Mouse (Mus musculus) lung, postnatal 0 days (tissue): Measurements from ENCODE around the gene Psma6. TPM values are rescaled to one million over a fixed set of nuclear protein-coding genes. Genes with fewer than 3 reads are reported as not detected.

ENCODE experiments used
- ATAC-seq: fragments of 200-750 bp; cut with Nextera tagmentation; 2 replicates; pipeline ENCODE4 v1.8.0; 2017; ENCODE audit warnings: moderate library complexity
- DNase-seq: peaks from one replicate; pipeline ENCODE4 v3.0.0-alpha.2; 2016; ENCODE audit warnings: low spot score
- H3K27ac ChIP-seq: fragments of 300-500 bp; sonication (generic); 2 replicates; pipeline ENCODE4 v1.5.1; 2014; ENCODE audit warnings: antibody characterized with exemption, mild to moderate bottlenecking, low read length, mixed read lengths
- H3K27me3 ChIP-seq: fragments of 300-500 bp; sonication (generic); replicated peaks from 2 replicates; pipeline ENCODE4 v1.6.1; 2014; ENCODE audit warnings: low read length, mixed read lengths; ENCODE audit not compliant: insufficient read depth
- H3K36me3 ChIP-seq: fragments of 300-500 bp; sonication (generic); 2 replicates; pipeline ENCODE4 v1.6.1; 2014; ENCODE audit warnings: low read length, mixed read lengths; ENCODE audit not compliant: insufficient read depth
- H3K4me1 ChIP-seq: fragments of 300-500 bp; sonication (generic); 2 replicates; pipeline ENCODE4 v1.6.1; 2014; ENCODE audit warnings: antibody characterized with exemption, low read depth, low read length, mixed read lengths; ENCODE audit not compliant: insufficient read depth
- H3K4me2 ChIP-seq: fragments of 300-500 bp; sonication (generic); replicated peaks from 2 replicates; pipeline ENCODE4 v1.6.1; 2014; ENCODE audit warnings: low read depth, mild to moderate bottlenecking, low read length, moderate library complexity, mixed read lengths
- H3K4me3 ChIP-seq: fragments of 300-500 bp; sonication (generic); 2 replicates; pipeline ENCODE4 v1.5.1; 2014; ENCODE audit warnings: low read depth, low read length
- H3K9ac ChIP-seq: fragments of 300-500 bp; sonication (generic); replicated peaks from 2 replicates; pipeline ENCODE4 v1.6.1; 2014; ENCODE audit warnings: low read depth, mild to moderate bottlenecking
- H3K9me3 ChIP-seq: fragments of 300-500 bp; sonication (generic); 2 replicates; pipeline ENCODE4 v1.6.1; 2016; ENCODE audit warnings: low read length, mixed read lengths
- CTCF ChIP-seq: IDR thresholded peaks from 2 replicates; pipeline ENCODE4 v1.5.1; 2016; ENCODE audit warnings: antibody characterized with exemption, mild to moderate bottlenecking
- EP300 ChIP-seq: IDR thresholded peaks from 2 replicates; pipeline ENCODE4 v1.6.1; 2016; ENCODE audit warnings: antibody characterized with exemption, mild to moderate bottlenecking, control low read depth
- WGBS: fragments of 180-500 bp; shearing (Covaris S2); extraction: QIAGEN DNeasy Blood & Tissue Kit; methylation state at CpG from one replicate; pipeline ENCODE4 v1.1.7; 2014; 5-methylcytosine and 5-hydroxymethylcytosine counted together
- polyA plus RNA-seq: library from polyadenylated mRNA; unstranded; fragments of >200 nt; fragmentation: Nextera tagmentation; extraction: Ambion mirVana; gene quantifications from 2 replicates; pipeline ENCODE4 v1.2.1, GENCODE M21; 2015

The Psma6 gene
- polyA plus RNA-seq, 1 experiment from 2014 or later: 292 TPM

DNA sequence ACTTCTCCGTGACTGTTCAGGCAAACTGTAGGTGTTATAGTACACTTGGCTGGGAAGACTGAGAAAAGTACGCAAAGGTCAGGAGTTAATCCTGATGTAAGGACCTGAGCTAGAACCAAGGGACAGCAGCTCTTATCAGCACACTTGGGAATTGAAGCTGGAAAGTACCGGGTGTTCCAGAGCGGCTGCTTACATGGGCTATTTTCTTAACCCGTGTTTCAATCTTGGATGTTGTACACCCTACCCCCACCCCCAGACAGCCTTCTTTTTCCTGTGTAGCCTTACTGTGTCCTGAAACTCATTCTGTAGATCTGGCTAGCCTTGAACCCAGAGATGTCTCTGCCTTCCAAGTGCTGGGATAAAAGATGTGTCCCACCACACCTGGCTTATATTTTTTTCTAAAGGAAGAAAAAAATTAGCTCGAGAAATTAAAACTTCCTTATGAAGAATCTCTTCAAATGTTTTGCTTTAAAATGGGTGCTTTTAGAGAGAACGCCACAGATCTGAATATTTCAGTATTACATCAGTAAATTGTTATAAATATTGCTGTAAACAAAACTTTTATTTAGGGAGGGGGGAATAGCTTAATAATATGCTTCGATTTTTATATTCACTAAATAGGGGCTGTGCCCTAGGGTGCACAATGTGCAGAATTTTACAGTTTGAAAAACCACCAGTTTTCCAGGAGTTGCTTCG lies 13.7 kb downstream of the Psma6 start:
- Histone ChIP-seq H3K27me3 (no peaks in the 10 kb centered on the region), H3K4me2 (peak overlapping the region; percentile 53), H3K4me1 (peaks cover 13% of the 10 kb centered on the region; the same call in 1 of the 2 replicates), H3K4me3 (peak overlapping the region; percentile 92), H3K9ac (peak overlapping the region; percentile 95), H3K9me3 (no peaks in the 10 kb centered on the region), H3K36me3 (no peaks in the 10 kb centered on the region), H3K27ac (peak overlapping the region; percentile 94)
- TF ChIP-seq CTCF: no peak
- TF ChIP-seq EP300: no peak
- DNase-seq (no peak), ATAC-seq (no peak)
- WGBS: 37% methylated on average over 9 of the region's 9 CpGs

DNA sequence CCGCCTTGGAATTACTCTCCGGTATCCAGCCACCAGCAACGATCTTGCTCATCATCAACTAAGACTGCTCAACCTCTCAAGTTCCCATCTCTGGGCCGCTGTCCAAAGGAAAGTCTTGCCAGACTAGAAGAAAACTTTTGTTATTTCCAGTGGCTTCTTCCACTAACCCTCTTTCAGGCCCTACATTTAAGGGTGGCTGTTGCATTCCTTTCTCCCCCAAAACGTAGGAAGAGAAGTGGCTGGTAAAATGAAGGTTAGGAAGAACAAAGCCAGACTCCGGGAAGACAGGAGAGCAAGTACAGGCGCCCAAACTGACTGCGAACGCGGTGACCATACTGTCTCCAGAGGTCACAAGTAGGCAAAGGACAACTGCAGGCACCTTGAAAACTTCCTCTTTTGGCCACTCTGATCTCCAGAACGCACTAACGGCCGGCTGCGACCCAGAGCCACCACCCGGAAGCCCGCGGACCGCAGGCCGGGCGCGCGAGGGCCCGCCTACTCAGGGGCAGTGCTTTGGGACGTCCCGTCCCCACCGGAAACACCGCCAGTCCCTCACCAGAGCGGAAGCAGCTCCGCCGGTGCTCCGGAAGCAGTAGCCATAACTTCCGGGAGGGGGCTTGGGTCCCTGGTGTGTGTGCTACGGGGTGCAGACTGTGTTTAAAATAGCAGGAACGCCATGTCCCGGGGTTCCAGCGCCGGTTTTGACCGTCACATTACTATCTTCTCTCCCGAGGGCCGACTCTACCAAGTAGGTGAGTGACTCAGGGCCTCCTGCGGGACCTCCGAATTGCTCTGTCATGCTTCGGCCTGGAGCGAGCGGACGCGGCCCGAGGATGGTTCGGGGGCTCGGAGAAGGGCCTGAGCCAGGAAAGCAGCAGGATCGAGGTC lies 14.5 kb downstream of the Psma6 start:
- Histone ChIP-seq H3K4me2 (peak overlapping the region; percentile 53), H3K9me3 (no peaks in the 10 kb centered on the region), H3K9ac (peak overlapping the region; percentile 95), H3K27me3 (no peaks in the 10 kb centered on the region), H3K27ac (peak overlapping the region; percentile 94), H3K36me3 (no peaks in the 10 kb centered on the region), H3K4me3 (peak overlapping the region; percentile 92), H3K4me1 (peaks cover 13% of the 10 kb centered on the region; the same call in 1 of the 2 replicates)
- DNase-seq (peak; percentile 98), ATAC-seq (peak; percentile 100)
- under 1% methylated on average over 51 of the region's 51 CpGs for WGBS
- TF ChIP-seq CTCF (peak; percentile 25; the same call in 1 of the 2 replicates), EP300 (peak; percentile 80)

DNA sequence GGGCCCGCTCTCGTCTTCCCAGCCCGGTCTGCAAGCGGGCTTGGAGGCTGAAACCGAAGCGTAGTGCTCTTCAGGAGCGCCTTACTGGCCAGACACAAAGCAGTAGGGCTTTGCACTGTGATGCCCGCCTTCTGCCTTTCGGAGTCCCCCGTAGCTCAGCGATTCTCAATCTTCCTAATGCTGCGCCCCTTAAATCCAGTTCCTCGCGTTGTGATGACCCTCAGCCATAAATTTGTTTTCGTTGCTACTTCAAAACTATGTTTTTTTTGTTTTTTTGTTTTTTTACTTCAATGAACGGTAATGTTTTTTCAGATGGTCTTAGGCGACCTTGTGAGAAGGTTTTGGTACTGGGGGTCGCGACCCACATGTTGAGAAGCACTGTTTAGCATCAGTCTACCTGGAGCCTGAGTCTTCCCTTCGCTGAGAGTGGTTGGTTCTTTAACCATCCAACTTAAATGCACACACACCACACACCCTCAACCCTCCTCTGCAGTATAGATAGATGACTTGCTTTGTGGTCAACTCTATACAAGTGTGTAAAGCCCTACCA lies 15.2 kb downstream of the Psma6 start:
- peak overlapping the region; percentile 53 for H3K4me2 ChIP-seq
- H3K27me3 ChIP-seq: no peaks in the 10 kb centered on the region
- H3K36me3 ChIP-seq: no peaks in the 10 kb centered on the region
- peak overlapping the region; percentile 92 for H3K4me3 ChIP-seq
- WGBS: under 1% methylated on average over 20 of the region's 20 CpGs
- peak; percentile 16 for DNase-seq
- TF ChIP-seq CTCF (no peak), EP300 (no peak)
- no peaks in the 10 kb centered on the region for H3K9me3 ChIP-seq
- H3K9ac ChIP-seq: peak overlapping the region; percentile 95
- peaks cover 13% of the 10 kb centered on the region; the same call in 1 of the 2 replicates for H3K4me1 ChIP-seq
- ATAC-seq: no peak; the same call in 1 of the 2 replicates
- peak overlapping the region; percentile 94 for H3K27ac ChIP-seq

DNA sequence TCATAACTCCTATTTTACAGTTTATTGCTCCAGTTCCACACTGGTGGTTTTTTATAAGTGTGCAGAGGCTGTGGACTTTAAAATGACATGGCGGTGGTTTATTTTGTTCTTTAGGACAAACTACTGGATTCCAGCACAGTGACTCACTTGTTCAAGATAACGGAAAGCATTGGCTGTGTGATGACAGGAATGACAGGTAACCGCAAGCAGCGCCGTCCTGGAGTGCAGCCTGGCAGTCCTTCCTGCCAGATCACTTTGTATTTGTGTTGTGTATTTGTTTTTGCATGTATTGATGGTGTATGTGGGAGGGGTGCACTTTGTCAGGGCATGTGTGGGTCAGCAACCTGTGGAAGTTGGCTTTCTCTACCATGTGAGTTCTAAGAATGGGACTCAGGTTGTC lies 23.9 kb downstream of the Psma6 start:
- no peak for TF ChIP-seq CTCF
- no peak for TF ChIP-seq EP300
- DNase-seq (no peak), ATAC-seq (no peak)
- H3K27me3 ChIP-seq: no peaks in the 10 kb centered on the region
- no peak overlapping the region for H3K4me3 ChIP-seq
- no peak overlapping the region for H3K9ac ChIP-seq
- WGBS: 74% methylated on average over 5 of the region's 5 CpGs
- no peak overlapping the region for H3K27ac ChIP-seq
- no peaks in the 10 kb centered on the region for H3K9me3 ChIP-seq
- H3K4me2 ChIP-seq: no peak overlapping the region
- H3K36me3 ChIP-seq: no peaks in the 10 kb centered on the region; the same call in 1 of the 2 replicates
- no peaks in the 10 kb centered on the region for H3K4me1 ChIP-seq

DNA sequence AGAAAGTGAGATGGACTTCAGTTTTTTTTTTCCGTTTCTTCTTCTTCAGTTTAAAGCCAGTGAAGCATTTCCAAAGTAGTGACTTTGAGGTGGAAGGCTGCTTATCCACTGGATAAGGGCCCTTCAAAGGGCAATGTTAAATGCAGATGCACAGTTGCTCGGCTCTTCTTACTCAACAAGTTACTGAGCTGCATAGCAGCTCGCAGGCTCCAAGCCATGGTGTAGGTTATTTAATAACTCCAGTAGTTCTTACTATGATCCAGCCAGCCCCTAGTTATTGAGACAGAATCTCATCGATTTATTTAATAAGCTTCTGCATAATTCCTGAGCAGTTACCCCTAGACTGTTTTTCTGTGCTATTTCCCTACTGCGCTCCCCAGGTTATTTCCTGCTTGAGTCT lies 31.2 kb downstream of the Psma6 start:
- Histone ChIP-seq H3K4me3 (no peak overlapping the region), H3K9me3 (no peaks in the 10 kb centered on the region), H3K4me2 (no peak overlapping the region), H3K4me1 (no peaks in the 10 kb centered on the region), H3K36me3 (peaks cover 18% of the 10 kb centered on the region; the same call in 1 of the 2 replicates), H3K27me3 (no peaks in the 10 kb centered on the region), H3K9ac (no peak overlapping the region), H3K27ac (no peak overlapping the region)
- DNase-seq (no peak), ATAC-seq (no peak)
- no peak for TF ChIP-seq EP300
- TF ChIP-seq CTCF: no peak
- whole genome bisulfite sequencing: 92% methylated on average over 5 of the region's 5 CpGs

DNA sequence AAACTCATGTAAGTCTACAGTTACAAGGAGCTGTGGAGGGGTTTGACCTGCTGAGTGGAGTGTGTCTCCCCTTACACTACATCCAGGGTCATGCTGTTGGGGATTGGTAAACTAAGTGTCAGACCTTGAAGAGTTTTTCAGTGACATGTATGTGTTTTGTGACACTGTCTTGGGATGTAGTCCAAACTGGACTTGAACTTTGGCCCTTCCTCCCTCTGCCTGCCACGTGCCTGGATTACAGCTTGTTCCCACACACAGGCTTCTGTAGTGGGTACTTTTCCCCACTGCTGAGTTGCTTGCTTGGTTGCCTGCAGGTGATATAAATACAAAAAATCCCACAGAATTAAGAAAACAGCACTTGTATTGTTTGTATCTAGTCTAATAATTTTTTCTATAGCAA lies 31.7 kb downstream of the Psma6 start:
- H3K9me3 ChIP-seq: no peaks in the 10 kb centered on the region
- H3K27me3 ChIP-seq: no peaks in the 10 kb centered on the region
- H3K27ac ChIP-seq: no peak overlapping the region
- no peak for TF ChIP-seq EP300
- TF ChIP-seq CTCF: no peak
- DNase-seq (peak; percentile 24), ATAC-seq (peak; percentile 35)
- peaks cover 18% of the 10 kb centered on the region; the same call in 1 of the 2 replicates for H3K36me3 ChIP-seq
- H3K9ac ChIP-seq: no peak overlapping the region
- no peak overlapping the region for H3K4me3 ChIP-seq
- no peaks in the 10 kb centered on the region for H3K4me1 ChIP-seq
- no peak overlapping the region for H3K4me2 ChIP-seq
- WGBS: 56% methylated on average over 1 of the region's 1 CpGs
